Mouse (Mus musculus): ENCODE data around the gene Smarcc2.

GRCm38 (mm10) chr10:128494667-128495245 lies 35.7 kb downstream of the Smarcc2 start:
- no peak for TF ChIP-seq POLR2A (IDR thresholded peaks at IDR 0.05; ENCODE audit: borderline replicate concordance, control insufficient read depth, low read depth, low read length)
- no peak for TF ChIP-seq CTCF (IDR thresholded peaks at IDR 0.05; ENCODE audit: control insufficient read depth, insufficient read depth, low read length)

All from bone marrow, adult 2 months (tissue).